Mouse (Mus musculus) thymus, postnatal 25 days (tissue): ENCODE measurements around the gene Slc27a5.

Experiments
- DNase-seq: peaks from one replicate; pipeline ENCODE4 v3.0.0; 2022

The Slc27a5 gene

DNA sequence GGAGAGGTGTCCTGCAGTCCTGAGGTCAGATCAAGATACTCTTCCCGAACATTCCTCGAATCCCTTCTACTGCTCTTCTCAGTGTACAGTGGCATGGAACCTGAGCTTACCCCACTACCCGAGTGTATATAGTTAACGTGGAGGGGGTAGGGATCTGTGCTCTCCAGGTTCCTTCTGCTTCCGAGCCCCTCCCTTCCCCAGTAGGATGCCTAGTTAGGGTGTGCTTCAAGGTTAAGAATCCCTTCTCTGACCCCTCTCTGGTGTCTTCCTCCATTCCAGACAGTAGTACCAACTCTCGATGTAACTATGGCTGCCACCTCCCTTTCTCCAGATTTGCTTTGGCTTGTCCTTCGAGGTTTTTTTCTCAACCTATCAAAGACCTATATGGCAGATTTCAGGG lies 17.7 kb downstream of the Slc27a5 start:
- DNase-seq = no peak

- no peak for DNase-seq
Observed at GRCm38 (mm10) chr7:12979776-12980175, 18.2 kb downstream of the Slc27a5 start.

DNA sequence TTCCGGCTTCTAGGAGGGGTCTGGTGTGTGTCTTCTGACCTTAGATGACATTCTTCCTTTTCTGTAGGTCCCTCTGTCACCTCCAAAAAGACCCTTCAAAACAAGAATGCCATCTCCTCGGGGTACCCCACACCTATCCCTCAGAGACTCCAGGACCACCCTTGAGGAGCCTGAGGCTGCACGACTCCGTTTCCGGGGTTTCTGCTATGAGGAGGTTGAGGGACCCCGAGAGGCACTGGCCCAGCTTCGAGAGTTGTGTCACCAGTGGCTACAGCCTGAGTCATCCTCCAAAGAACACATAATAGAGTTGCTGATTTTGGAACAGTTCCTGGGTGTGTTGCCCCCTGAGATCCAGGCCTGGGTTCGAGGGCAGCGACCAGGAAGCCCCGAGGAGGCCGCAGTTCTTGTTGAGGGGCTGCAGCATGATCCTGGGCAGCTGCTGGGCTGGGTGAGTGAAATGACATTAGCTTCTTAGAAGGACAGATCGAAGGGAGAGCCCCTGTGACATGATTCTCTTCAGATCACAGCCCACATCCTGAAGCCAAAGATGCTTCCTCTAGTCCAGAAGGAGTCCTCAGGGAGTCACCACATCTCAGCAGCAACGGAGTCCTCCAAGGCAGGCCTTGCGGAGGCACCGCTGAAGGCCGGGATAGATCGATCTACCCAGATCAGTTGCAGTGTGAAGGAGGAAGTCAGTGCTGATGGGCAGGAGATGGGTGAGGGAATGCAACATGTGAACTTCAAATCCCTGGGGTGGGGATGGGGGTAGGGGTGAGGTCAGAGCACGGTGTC lies 18.9 kb downstream of the Slc27a5 start:
- DNase-seq = no peak

DNA sequence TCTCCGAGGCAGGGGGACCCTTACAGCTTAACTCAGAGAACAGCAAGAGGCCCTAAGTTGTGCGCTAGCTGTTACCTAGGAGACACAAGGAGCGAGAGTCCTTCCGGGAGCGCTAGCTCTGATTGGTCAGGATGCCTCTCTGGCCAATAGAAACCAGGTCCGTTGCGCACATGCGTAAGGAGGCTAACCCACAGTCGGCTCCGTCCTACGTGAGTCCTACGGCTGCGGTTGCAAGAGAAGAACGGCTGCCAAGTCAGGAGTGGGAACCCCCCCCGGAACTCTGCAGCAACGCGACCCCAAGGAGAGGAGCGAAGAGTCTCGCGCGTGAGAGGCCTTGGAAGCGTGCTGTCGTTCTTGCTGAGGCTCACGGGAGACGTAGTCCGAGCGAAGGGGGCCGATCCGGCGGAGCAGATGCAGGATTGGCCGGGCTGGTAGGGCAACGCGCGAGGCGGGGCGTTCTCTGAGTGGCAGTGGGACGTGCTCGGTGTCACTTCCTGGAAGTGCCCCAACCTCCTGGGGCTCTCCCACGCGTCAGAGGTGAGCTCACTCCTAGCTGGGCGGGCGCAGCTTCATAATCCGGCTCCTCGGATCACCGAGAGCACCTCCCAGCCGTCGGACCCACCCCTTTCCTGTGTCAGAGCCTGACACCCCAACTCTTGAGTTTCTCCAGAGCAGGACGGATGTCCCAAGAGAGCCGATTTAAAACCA lies 20.2 kb downstream of the Slc27a5 start, which contains the start of gene Zfp446:
Zfp446 (plus strand) TSS at position 167 of the 708 bp plus-strand sequence.
- DNase-seq = peak; percentile 97

- no peak for DNase-seq
Observed at GRCm38 (mm10) chr7:12970906-12971305, 27.1 kb downstream of the Slc27a5 start.

DNA sequence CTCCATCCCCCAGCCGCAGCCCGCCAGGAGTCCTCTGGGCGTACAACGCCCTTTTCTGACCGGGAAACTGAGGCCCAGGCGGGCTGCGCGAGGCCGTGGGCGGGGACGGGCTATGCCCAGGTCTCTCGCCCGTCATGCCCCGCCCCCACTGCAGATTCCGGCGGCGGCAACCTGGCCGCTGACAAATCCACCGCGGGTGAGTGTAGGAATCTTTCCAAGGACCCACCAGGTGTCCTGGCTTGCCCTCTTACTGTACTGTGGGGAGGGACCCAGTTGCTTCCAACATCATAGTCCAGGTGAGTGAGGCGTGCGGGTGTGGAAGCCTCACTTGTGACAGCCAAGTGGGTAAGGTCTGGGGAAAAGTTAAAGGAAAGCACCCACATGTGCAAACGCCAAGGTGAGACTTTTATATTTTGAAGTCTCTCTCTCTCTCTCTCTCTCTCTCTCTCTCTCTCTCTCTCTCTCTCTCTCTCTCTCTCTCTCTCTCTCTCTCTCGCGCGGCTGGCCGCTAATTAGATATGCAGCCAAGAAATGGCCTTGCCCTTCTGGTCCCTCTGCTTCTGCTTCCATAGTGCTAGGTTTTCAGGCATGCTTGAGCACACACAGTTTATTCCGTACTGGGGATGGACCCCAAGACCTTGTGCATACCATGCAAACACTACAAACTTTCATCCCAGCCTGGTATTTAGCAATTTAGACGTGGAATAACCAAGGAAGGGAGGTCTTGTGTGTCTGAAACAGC lies 31.7 kb downstream of the Slc27a5 start:
- DNase-seq = peak; percentile 73

DNA sequence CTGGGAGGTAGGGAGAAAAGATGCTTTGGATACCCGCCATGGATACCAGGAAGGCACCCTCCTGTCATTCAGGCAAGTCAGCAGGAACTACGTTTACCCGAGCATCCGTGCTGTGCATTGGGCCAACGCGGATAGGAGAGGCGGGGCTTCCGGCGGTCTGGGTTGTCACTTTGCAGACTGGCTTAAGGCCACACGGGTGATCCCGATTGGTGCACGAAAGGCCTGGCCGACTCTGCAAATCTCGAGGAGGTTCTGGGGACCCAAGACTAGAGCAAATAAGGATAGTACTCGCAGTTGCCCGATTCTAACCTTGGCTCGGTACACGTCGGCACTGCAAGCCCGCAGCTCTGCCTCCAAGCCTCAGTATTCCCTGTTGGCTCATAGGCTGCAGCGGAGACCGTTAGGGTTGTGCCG lies 32.3 kb downstream of the Slc27a5 start, which contains the start of gene Zfp324:
Zfp324 (plus strand) TSS at position 161 of the 414 bp plus-strand sequence.
- DNase-seq = peak; percentile 89

DNA sequence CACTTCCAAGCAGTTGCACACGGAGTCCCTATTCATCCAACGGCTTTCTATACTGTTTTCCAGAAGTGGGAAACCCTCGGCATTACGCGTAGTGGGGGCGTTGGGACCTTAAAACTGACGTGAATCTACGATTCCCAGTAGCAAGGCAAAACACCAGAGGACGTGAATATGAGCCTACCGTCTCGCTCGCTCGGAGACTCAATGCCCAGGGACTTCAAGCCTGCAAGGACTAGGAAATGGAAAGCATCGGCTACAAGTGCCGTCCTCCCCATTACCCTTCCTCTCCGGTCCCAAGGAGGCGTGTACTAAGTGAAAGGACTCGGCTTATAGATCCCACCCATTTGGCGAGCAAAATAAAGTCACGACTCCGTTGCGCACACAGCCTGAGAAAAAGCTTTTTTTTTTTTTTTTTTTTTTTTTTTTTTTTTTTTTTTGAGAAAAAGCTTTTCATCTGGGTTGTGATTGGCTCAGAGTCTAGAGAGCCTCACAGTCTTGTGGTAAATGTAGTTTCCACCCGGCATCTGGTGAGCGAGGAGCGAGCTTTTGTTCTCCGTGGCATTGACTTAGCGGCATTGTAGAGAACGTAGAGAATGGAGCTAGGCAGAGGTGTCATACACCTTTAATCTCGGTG lies 36.4 kb downstream of the Slc27a5 start:
- peak; percentile 75 for DNase-seq

DNA sequence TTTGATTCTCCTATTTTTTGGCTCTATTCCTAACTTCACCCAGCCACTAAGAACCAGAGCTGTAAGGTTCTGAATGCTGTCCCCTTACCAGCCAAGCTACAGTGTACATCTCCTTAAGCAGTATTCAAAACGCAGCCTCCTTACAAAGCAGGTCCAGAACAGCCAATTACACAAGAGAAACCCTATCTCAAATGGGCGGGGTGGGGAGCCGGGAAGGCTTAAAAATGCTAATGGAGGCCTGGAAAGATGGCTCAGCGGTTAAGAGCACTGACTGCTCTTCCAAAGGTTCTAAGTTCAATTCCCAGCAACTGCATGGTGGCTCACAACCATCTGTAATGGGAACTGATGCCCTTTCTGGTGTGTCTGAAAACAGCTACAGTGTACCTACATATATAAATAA lies 38.3 kb downstream of the Slc27a5 start:
- DNase-seq = no peak

GRCm38 (mm10) chr7:12958948-12959347 lies 39.0 kb downstream of the Slc27a5 start:
- DNase-seq = no peak

DNA sequence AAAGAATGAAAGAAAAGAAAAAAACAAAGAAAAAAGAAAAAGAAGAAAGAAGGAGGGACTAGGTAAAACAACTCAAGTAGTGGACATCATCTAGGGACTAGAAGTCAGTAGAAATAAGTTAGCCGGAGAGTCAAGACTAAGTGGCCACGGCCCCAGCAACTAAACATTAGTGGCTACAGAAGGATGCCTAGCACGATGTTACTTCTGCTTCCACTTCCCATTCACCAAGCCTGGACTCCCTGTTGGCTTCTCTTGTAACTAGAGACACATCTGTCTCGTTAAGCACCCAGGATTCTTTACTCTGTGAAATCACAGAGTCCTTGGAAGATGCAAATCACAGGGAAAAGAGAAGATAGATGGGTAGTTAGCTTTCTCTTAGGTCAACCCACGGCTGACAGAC lies 40.5 kb downstream of the Slc27a5 start:
- DNase-seq = no peak

DNA sequence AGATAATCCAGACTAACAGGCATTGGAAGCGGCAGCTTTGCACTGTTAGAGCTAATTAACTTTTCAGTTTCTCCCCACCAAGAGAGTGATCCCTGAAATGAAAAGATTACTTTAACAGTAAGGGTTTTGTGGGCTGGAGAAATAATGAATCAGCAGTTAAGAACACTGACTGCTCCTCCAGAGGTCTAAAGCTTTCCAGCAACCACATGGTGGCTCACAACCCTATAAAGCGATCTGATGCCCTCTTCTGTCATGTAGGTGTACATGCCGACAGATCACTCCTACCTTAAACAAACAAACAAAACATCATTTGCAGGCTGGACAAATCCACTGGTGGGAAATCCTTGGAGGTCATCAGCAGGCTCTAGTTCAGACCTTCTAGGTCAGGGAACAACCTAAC lies 43.1 kb downstream of the Slc27a5 start:
- no peak for DNase-seq

DNA sequence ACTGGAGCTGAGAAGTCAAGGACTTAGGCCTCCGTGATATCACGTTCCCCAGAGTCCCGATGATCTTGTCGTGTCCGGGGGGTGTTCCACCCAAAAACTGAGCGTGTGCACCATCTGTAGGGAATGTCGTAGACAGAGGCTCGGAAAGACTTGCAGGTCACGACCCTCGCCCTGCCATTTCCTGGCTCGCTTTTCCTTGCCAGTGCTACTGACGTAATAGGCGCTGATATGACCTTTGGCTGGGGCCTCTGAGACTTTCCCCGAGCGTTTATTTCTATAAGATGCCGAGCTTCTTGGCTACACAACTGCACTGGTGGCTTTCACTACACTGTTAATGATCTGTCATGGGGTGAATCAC lies 48.1 kb downstream of the Slc27a5 start:
- no peak for DNase-seq

GRCm38 (mm10) chr7:12949032-12949871 lies 48.7 kb downstream of the Slc27a5 start:
- DNase-seq = peak; percentile 92

DNA sequence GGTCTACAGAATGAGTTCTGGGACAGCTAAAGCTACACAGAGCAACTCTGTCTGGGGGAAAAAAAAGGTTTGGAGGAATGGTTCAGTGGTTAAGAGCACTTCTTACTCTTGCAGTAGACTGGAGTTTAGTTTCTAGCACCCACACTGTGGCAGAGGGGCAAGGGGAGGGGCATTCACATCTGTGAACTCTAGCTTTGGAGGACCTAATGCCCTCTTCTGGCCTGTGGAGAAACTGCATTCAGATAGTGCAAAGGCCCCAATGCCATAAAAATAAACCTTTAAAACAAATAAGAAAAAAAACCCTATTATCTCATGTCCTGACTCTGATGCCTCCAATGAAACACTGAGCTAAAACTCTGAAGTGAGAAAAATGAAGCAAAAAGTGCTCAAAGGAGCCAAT lies 54.5 kb downstream of the Slc27a5 start:
- DNase-seq = peak; percentile 47

- no peak for DNase-seq
Observed at GRCm38 (mm10) chr7:12940599-12940998, 57.4 kb downstream of the Slc27a5 start.
